Mouse (Mus musculus): Measurements from ENCODE around the gene Tas2r121. TPM values are rescaled to one million over a fixed set of nuclear protein-coding genes. Genes with fewer than 3 reads are reported as not detected.

Tas2r121 gene
- total RNA-seq, 1 experiment = not detected

- TF ChIP-seq MAFK (IDR thresholded peaks at IDR 0.05; ENCODE audit: insufficient read depth, low read depth, low read length) (no peak), ZNF384 (IDR thresholded peaks at IDR 0.05; ENCODE audit: low read depth, low read length) (no peak), ZC3H11A (IDR thresholded peaks at IDR 0.05; ENCODE audit: borderline replicate concordance, low read depth, low read length) (no peak), HCFC1 (IDR thresholded peaks at IDR 0.05; ENCODE audit: borderline replicate concordance, insufficient read depth, low read length) (no peak), CHD2 (IDR thresholded peaks at IDR 0.05; ENCODE audit: low read depth, low read length) (no peak)
- Histone ChIP-seq H3K36me3 (ENCODE audit: control insufficient read depth, insufficient read depth, low read length, poor library complexity, severe bottlenecking) (no peaks in the 10 kb centered on the region), H3K27ac (ENCODE audit: insufficient read depth, low read depth, low read length, poor library complexity, severe bottlenecking) (no peak within 1 kb of the TSS), H3K9me3 (ENCODE audit: control insufficient read depth, insufficient read depth, low read depth, low read length) (no peaks in the 10 kb centered on the region), H3K4me3 (ENCODE audit: insufficient read depth in 1 of 2, low read depth in 1 of 2, low read length in 2 of 2, poor library complexity in 1 of 2, severe bottlenecking in 1 of 2) (no peak within 1 kb of the TSS), H3K4me1 (ENCODE audit: control insufficient read depth in 2 of 2, insufficient read depth in 2 of 2, low read length in 2 of 2, poor library complexity in 1 of 2) (no peaks in the 10 kb centered on the region), H3K9ac (ENCODE audit: insufficient read depth, low read depth, low read length, poor library complexity, severe bottlenecking) (no peak within 1 kb of the TSS)
- in situ Hi-C loops (cut with MboI; ENCODE audit: low sequenced_read_pairs in 2 of 2, unreplicated experiment in 2 of 2) = no loop called here
- DNase-seq (ENCODE audit: low read depth, low spot score) = no peak
Observed at GRCm38 (mm10) chr6:132656653-132657052, 44.2 kb downstream of the Tas2r121 start, which contains the start of gene Tas2r120. Tas2r120 (plus strand) TSS chr6:132656953.

GRCm38 (mm10) chr6:132651426-132651825 is 49.4 kb downstream of the Tas2r121 start, which contains the start of gene A630073D07Rik:
A630073D07Rik (minus strand) TSS chr6:132651526.
- Histone ChIP-seq H3K9me3 (ENCODE audit: control insufficient read depth, insufficient read depth, low read depth, low read length) (no peaks in the 10 kb centered on the region), H3K4me1 (ENCODE audit: control insufficient read depth in 2 of 2, insufficient read depth in 2 of 2, low read length in 2 of 2, poor library complexity in 1 of 2) (no peaks in the 10 kb centered on the region), H3K4me3 (ENCODE audit: insufficient read depth in 1 of 2, low read depth in 1 of 2, low read length in 2 of 2, poor library complexity in 1 of 2, severe bottlenecking in 1 of 2) (no peak within 1 kb of the TSS), H3K36me3 (ENCODE audit: control insufficient read depth, insufficient read depth, low read length, poor library complexity, severe bottlenecking) (no peaks in the 10 kb centered on the region), H3K27ac (ENCODE audit: insufficient read depth, low read depth, low read length, poor library complexity, severe bottlenecking) (no peak within 1 kb of the TSS), H3K9ac (ENCODE audit: insufficient read depth, low read depth, low read length, poor library complexity, severe bottlenecking) (no peak within 1 kb of the TSS)
- TF ChIP-seq ZNF384 (IDR thresholded peaks at IDR 0.05; ENCODE audit: low read depth, low read length) (no peak), HCFC1 (IDR thresholded peaks at IDR 0.05; ENCODE audit: borderline replicate concordance, insufficient read depth, low read length) (no peak), ZC3H11A (IDR thresholded peaks at IDR 0.05; ENCODE audit: borderline replicate concordance, low read depth, low read length) (no peak), MAFK (IDR thresholded peaks at IDR 0.05; ENCODE audit: insufficient read depth, low read depth, low read length) (no peak), CHD2 (IDR thresholded peaks at IDR 0.05; ENCODE audit: low read depth, low read length) (no peak)
- in situ Hi-C loops (cut with MboI; ENCODE audit: low sequenced_read_pairs in 2 of 2, unreplicated experiment in 2 of 2) = no loop called here
- no peak for DNase-seq (ENCODE audit: low read depth, low spot score)

Other genes with a start within 250 kb of the Tas2r121 start
- gene Prh1, start 131.2 kb downstream of the Tas2r121 start, total RNA-seq (2012; rRNA removed) = not detected in 2 replicates
- not detected in 2 replicates for gene Prp2, start 105.1 kb downstream of the Tas2r121 start, total RNA-seq (2012; rRNA removed)
- not detected in 2 replicates for gene A630073D07Rik, start 49.5 kb downstream of the Tas2r121 start, total RNA-seq (2012; rRNA removed)
- not detected in 2 replicates for gene Tas2r120, start 44.1 kb downstream of the Tas2r121 start, total RNA-seq (2012; rRNA removed)
- gene Tas2r122, start 10.9 kb upstream of the Tas2r121 start, total RNA-seq (2012; rRNA removed) = not detected in 2 replicates
- gene Tas2r115, start 37.0 kb upstream of the Tas2r121 start, total RNA-seq (2012; rRNA removed) = not detected in 2 replicates
- gene Tas2r124, start 53.7 kb upstream of the Tas2r121 start, total RNA-seq (2012; rRNA removed) = not detected in 2 replicates
- not detected in 2 replicates for gene Tas2r102, start 61.1 kb upstream of the Tas2r121 start, total RNA-seq (2012; rRNA removed)
- not detected in 2 replicates for gene Tas2r136, start 77.2 kb upstream of the Tas2r121 start, total RNA-seq (2012; rRNA removed)
- gene Tas2r117, start 101.8 kb upstream of the Tas2r121 start, total RNA-seq (2012; rRNA removed) = not detected in 2 replicates
- not detected in 2 replicates for gene Tas2r123, start 146.1 kb upstream of the Tas2r121 start, total RNA-seq (2012; rRNA removed)
- gene Tas2r116, start 154.4 kb upstream of the Tas2r121 start, total RNA-seq (2012; rRNA removed) = not detected in 2 replicates
- gene Tas2r110, start 167.0 kb upstream of the Tas2r121 start, total RNA-seq (2012; rRNA removed) = not detected in 2 replicates
- gene Tas2r113, start 192.0 kb upstream of the Tas2r121 start, total RNA-seq (2012; rRNA removed) = not detected in 2 replicates
- not detected in 2 replicates for gene Tas2r125, start 208.6 kb upstream of the Tas2r121 start, total RNA-seq (2012; rRNA removed)